Mouse (Mus musculus): ENCODE results near the gene Bex3. TPM values are rescaled to one million over a fixed set of nuclear protein-coding genes. Genes with fewer than 3 reads are reported as not detected.

Gene Bex3
- polyA plus RNA-seq (2014; fragmentation: Illumina TruSeq; extraction: RNeasy Lipid Tissue Mini Kit (QIAGEN cat#74804); ENCODE audit: low read depth, low replicate concordance), result 19.0 TPM

DNA sequence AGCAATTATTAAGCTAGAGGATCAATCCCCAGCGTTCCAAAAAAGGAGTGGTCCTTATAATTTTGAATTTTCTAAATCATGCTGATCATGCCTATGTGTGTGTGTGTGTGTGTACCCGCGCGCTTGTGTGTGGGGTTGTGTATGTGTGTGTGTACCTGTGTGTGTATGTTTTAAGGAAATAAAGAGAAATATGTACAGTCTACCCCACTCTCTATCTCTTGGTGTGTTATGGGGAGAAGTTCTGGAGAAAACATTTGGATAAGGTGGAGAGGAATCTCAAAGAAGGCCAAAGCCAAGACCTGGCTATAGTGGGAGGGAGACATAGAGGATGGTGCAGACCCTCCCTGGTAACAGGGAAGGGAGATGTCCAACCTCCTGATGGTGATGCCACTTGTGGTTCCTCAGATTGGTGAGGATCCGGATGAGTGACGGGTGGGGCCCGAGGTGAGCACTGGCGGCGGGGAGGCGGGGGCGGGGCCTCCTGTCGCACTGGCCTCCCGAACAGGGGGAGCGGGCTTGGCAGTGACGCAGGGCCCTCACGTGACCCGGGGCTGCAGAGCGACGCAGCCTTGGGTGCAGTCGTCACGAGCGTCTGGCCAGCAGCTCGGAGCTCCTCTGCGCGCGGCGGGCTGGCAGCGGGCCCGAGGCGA, at the start of gene Bex3:
Gene Bex3, plus strand, starts transcription at position 511 of the 650 bp plus-strand sequence.

DNA sequence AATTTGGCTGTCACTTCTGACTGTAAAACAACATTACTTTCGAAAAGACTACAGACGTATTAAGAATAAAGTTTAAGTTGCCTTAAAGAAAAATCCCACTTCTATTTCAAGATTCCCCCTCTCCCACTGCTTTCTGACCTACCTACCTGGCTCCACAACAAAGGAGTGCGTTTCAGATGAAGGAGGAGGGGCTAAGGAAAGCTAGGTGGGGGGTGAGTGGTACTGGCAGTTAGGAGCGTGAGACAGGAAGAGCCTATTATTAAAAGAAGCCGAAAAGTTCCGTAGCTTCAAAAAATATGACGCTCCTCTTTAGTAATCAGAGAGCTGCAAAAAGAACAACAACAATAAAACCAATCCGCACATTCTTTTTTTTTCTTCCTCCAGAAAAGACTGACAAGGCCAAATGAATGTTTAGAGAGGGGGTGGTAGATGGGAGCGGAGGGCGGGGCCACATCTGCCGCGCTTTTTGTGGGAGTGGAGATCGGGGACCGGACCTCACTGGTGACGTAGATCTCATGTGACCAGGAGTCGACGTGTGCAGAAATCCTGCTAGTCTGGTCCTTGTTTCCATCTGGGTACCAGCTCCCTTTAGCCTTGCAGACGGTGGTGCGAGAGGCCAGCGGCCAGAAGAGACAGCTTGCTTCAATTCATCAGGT, 25.4 kb upstream of the Bex3 start, which contains the start of gene Tceal9:
Gene Tceal9, plus strand, starts transcription at position 506 of the 656 bp plus-strand sequence.

Other genes with a start within 250 kb of the Bex3 start
- gene Arxes1, start 236.9 kb upstream of the Bex3 start, polyA plus RNA-seq (2014; fragmentation: Illumina TruSeq; extraction: RNeasy Lipid Tissue Mini Kit (QIAGEN cat#74804); ENCODE audit: low read depth, low replicate concordance), result 0.28 TPM
- 0.57 TPM for gene Bex2, start 202.0 kb upstream of the Bex3 start, polyA plus RNA-seq (2014; fragmentation: Illumina TruSeq; extraction: RNeasy Lipid Tissue Mini Kit (QIAGEN cat#74804); ENCODE audit: low read depth, low replicate concordance)
- gene Nxf3, start 185.0 kb upstream of the Bex3 start, polyA plus RNA-seq (2014; fragmentation: Illumina TruSeq; extraction: RNeasy Lipid Tissue Mini Kit (QIAGEN cat#74804); ENCODE audit: low read depth, low replicate concordance), result not detected
- 60.9 TPM for gene Bex4, start 131.3 kb upstream of the Bex3 start, polyA plus RNA-seq (2014; fragmentation: Illumina TruSeq; extraction: RNeasy Lipid Tissue Mini Kit (QIAGEN cat#74804); ENCODE audit: low read depth, low replicate concordance)
- 222 TPM for gene Tceal8, start 97.9 kb upstream of the Bex3 start, polyA plus RNA-seq (2014; fragmentation: Illumina TruSeq; extraction: RNeasy Lipid Tissue Mini Kit (QIAGEN cat#74804); ENCODE audit: low read depth, low replicate concordance)
- 0.81 TPM for gene Tceal5, start 66.4 kb upstream of the Bex3 start, polyA plus RNA-seq (2014; fragmentation: Illumina TruSeq; extraction: RNeasy Lipid Tissue Mini Kit (QIAGEN cat#74804); ENCODE audit: low read depth, low replicate concordance)
- not detected for gene Tceal7, start 55.5 kb upstream of the Bex3 start, polyA plus RNA-seq (2014; fragmentation: Illumina TruSeq; extraction: RNeasy Lipid Tissue Mini Kit (QIAGEN cat#74804); ENCODE audit: low read depth, low replicate concordance)
- 3.2 TPM for gene Bex1, start 54.7 kb upstream of the Bex3 start, polyA plus RNA-seq (2014; fragmentation: Illumina TruSeq; extraction: RNeasy Lipid Tissue Mini Kit (QIAGEN cat#74804); ENCODE audit: low read depth, low replicate concordance)
- gene Tceal9, start 25.2 kb upstream of the Bex3 start, polyA plus RNA-seq (2014; fragmentation: Illumina TruSeq; extraction: RNeasy Lipid Tissue Mini Kit (QIAGEN cat#74804); ENCODE audit: low read depth, low replicate concordance), result 406 TPM
- gene Kir3dl1, start 247.7 kb downstream of the Bex3 start, polyA plus RNA-seq (2014; fragmentation: Illumina TruSeq; extraction: RNeasy Lipid Tissue Mini Kit (QIAGEN cat#74804); ENCODE audit: low read depth, low replicate concordance), result not detected

Data from kidney, adult 10 weeks (tissue).